Mouse (Mus musculus): ENCODE data around the gene Fkbp4. TPM values are rescaled to one million over a fixed set of nuclear protein-coding genes. Genes with fewer than 3 reads are reported as not detected.

The Fkbp4 gene
- total RNA-seq, 4 experiments from 2014 or later = 113 to 133 (median 121) TPM

DNA sequence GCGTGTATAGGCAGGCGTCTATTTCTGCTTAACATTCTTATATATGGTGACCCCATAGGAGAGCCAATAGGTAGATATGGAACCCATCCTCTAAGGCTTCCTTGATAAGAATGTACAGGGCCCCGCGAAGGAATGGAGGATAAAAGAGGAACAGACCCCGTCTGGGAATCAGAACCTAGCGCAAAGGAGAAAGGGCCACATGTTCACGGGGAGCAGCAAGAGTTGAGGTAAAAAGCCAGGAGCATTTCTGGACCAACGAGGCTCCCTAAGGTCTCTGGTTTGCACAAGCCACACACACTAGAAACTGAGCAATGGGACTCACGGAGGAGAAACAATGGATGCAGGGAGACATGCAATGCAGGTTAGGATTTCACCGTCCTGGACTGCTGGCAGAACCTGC, 1.2 kb downstream of the Fkbp4 start:
- no peak for DNase-seq (ENCODE audit: low spot score in 2 of 2)

DNA sequence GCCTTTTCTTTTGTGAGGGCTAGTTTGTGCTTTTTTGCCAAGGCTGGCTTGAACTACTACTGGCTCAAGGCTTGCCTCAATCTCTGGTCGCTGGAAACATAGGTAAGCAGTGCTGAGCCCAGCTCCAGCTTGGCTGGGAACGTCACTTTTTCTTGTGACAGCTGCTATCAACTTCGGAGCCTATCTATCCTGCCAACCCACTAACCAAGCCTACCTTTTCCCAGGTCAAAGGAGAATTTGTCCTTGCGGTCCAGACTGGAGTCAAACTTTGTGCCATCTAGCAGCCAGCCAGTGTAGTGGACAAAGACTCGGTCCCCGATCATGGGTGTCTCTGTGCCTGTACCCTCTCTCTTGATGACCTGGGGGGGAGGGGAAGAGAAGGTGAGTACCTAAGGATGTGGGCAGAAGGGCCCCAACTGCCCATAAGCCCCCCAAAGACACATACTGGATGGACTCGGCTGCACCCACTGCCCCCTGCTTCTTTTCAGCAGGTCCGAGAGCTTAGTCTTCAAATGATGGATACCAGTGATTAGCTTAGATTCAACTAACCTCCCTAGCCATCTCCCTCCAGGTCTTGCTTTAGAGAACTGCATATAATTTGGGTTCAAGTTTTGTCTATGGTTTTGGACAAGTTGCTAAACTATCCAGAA, 2.0 kb downstream of the Fkbp4 start:
- DNase-seq (ENCODE audit: low spot score in 2 of 2) = no peak

DNA sequence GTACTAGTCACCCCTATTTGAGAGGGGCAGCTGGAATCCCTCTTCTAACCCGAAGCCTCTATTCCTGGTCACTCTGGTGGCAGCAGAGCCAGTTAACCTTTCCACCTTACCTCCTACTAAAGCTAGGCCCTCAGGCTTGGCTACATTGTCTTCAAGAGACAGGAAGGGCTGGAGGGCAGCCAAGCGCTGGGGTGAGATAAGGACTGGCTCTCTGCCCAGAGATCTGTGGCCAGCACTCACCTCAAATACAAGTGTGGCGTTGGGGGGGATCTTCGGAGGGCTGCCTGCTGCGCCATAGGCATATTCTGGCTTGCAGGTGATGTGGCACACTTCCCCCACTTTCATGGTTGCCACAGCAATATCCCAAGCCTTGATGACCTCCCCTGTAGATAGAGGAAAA, 3.0 kb downstream of the Fkbp4 start:
- DNase-seq (ENCODE audit: low spot score in 2 of 2) = no peak

DNA sequence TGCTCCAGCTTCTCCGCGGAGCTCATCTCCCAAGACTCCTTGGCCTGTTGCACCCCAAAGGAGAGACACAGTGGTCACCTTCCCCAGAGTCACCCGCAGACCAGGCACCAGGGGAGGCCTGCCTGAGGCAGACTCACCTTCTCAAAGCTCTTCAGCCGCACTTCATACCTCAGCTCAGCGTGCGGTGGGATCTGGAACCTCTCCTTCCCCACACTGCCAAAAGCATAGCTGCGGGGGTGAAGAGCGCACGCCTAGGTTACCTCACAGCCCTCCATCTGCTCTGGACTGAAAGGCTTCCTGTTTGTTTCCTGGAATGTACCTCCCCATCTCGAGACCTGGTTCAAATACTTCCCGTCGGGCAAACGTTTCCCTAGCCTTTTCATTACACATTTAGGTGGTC, 4.9 kb downstream of the Fkbp4 start:
- DNase-seq (ENCODE audit: low spot score in 2 of 2) = no peak

DNA sequence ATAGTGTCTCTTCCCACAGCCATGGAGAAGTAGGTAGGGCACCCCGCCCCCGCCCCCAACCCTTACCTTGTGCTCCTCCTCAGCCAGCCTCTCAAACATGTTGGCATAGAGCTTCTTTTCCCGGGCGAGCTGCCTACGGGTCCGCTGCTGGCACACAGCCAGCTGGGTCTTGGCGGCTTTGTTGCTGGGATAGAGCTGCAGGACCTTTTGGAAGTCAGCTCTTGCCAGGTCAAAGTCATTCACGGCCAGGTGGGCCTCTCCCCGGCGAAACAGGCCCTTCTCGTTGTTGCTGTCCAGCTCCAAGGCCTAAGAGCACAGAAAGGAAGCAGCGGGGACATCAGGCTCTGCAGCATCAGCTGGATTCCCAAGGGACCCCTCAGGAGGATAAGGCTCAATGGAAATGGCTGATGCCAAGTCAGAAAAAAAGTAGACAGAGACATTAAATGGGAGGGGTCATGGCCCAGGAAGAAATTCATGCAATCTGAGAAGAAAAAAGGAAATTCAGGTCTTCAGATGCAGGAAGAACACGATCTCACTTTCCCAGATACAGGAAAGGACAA, 6.0 kb downstream of the Fkbp4 start:
- no peak for DNase-seq (ENCODE audit: low spot score in 2 of 2)

DNA sequence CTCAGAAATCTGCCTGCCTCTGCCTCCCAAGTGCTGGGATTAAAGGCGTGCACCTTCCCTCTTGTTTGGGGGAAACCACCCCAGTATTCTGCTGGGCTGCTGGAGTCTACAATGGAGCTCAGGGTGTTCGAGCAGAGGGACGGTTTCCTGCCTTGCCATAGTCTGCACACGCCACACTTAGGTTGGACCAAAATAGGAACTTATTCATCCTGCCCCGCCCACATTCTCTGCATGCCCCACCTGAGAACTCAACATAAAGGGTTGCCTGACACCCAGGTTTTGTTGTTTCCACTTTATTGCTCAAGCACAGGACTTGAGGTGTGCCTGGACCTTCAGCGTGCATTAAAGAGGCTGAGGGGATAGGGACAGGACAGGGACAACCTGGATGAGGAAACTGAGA, 8.7 kb downstream of the Fkbp4 start:
- DNase-seq (ENCODE audit: low spot score in 2 of 2) = no peak

DNA sequence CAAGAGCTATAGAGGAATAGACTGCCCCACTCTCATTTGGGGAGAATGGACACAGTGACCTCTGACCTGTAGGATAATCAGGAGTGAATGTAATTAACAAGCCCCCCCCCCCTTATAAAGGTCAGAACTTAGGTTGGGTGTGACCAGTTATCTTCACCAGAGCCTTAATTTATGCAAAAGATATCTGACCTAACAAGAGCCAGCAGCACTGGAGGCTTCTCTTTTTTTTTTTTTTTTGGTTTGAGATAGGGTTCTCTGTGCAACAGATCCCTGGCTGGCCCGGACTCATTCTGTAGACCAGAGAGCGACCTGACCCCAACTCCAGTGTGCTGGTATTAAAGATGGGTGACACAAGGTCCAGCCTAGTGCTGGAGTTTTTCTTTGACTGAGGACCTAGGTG, 9.2 kb downstream of the Fkbp4 start:
- DNase-seq (ENCODE audit: low spot score in 2 of 2) = no peak

DNA sequence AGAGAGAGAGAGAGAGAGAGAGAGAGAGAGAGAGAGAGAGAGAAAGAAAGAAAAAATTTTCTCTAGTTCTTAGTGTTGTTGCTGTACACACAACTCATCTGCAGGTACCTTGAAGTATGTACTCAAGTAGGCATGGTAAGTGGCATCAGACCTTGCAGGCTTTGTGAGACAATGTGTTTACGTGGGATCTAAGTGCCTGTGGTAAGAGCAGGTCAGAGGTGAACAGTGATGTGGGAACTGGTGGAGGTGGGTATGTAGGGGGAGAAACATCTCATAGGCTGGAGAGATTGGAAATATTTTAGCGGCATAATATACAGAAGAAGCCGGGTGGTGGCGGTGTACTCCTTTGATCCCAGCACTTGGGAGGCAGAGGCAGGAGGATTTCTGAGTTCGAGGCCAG, 10.9 kb downstream of the Fkbp4 start:
- DNase-seq (ENCODE audit: low spot score in 2 of 2) = no peak

DNA sequence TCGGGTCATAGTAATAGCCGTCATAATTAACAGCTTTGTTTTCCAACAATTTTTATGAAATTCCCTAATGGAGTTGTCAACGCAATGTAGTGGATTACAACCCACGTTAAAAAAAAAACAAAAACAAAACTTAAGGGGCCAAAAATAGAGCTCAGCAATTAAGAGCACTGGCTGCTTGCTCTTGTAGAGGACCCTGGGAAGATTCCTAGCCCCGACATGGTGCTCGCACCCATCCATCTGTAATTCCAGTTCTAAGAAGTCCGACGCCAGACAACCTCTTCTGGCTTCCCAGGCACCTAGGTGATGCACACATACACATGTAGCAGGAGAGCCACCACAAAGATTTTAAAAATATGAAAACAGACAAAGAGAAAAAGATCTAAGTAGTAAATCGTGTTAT, 13.4 kb downstream of the Fkbp4 start:
- no peak for DNase-seq (ENCODE audit: low spot score in 2 of 2)

DNA sequence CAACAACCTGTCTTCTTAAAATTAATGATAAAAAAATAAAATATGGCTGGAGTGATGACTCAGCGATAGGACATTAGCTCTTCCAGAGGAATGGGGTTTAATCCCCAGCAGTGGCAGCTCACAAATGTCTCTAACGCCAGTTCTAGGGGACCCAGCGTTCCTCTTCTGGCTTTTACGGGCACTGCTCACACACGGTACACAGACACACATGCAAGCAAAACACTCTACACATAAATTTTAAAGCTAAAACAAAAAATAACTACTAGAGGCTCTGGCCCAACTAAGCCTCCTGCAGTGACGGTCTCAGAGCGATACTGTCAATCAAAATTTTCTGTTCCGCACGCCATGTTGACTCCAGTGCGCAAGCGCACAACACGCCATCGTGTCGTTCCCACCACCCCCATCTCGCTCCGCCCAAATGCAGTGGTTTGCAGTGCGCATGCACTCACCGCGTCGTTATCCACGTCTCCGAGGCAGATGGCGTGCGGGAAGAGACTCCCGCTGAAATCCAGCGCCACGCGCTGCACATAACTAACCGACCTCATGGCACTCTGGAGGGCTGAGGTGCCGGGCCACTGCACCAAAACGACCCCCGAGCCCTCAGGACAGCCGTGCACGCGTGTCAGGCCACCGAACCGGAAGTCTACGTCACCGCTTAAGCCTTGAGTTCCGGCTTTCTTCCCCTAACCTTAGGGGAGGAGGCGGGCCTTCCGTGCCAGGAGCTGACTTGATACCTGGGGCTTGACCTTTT, 14.0 kb downstream of the Fkbp4 start, which contains the start of gene Itfg2:
Itfg2 (minus strand) TSS at position 663 of the 751 bp plus-strand sequence.
- DNase-seq (ENCODE audit: low spot score in 2 of 2) = peak; percentile 92 to 95

DNA sequence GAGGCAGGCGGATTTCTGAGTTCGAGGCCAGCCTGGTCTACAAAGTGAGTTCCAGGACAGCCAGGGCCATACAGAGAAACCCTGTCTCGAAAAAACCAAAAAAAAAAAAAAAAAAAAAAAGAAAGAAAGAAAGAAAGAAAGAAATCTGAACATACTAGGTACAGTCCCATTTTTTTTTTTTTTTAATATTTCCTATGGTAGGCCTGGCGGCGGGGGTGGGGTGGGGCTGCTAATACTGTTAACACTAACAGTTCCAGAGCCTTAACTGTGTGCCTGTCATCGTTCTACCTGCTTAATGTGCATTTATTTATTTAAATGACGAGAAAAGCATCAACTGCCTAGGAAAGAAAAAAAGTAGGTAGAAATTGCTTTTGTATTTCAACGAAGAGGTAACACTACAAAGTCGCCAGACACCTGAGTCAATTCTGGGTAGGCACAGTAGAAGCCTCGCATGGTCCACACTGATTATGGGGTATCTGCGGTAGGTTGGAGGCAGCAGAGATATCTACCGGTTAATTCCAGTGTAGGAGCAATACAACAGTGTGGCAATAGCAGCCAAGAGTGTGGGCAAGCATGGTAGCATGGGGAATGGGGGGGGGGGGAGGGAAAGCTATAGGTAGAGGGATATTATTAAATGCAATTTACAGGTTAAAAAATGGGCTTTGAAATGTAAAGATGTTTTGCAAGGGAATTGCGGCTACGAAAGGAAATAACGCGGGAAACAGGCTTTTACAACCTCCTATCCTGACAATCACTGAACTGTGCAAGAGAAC, 14.8 kb downstream of the Fkbp4 start:
- DNase-seq (ENCODE audit: low spot score in 2 of 2) = no peak

DNA sequence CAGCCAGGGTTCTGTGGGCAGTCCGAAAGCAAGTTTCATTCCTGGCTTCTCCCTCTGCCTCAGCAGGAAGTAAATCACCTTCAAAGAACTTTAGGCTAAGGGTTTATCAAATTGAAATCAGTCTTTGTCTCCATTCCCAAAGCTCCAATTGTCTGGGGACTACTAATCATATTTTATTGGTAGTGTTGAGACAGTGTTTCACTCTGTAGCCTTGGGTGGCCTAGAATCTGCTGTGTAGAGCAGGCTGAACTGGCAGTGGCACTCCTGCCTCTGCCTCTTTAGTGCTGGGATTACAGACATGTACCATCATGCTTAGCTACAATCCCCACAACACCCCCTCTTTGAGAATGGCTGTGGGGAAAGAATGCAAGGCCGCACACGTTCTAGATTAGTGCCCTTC, 17.0 kb downstream of the Fkbp4 start:
- DNase-seq (ENCODE audit: low spot score in 2 of 2) = no peak

DNA sequence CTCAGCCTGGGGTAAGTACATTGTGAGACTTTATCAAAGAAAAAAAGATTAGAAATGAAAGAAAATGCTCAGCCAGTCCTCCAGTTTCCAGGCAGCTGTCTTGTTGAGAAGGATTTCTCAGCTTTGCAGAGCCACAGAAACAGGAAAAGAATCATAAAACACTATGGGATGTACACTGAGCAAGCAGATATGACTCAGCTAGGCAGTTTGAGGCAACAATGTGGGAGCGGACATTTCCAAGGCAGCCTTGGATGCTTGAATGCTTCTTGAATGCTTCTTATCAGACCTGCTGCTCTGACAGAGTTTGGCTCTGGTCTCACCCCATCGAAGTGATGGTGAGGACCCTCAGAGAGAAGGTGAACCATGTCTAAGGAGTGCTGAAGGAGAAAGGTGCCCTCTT, 17.4 kb downstream of the Fkbp4 start:
- DNase-seq (ENCODE audit: low spot score in 2 of 2) = no peak

DNA sequence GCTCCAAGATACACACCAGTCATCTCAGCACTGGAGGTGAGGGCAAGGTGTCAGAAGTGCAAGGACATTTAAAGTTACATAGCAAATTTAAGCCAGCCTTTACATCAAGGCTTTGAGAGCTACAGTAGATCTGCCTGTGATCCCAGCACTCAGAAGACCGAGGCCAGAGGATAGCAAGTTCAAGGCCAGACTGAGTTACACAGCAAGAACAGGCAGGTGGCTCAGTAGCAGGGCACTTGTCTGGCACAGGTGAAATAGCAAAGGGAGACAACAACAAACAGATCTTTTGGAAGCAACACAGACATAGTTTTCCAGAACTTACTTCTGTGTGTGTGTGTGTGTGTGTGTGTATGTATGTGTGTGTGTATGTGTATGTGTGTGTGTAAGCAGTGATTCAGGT, 20.4 kb downstream of the Fkbp4 start:
- DNase-seq (ENCODE audit: low spot score in 2 of 2) = no peak

DNA sequence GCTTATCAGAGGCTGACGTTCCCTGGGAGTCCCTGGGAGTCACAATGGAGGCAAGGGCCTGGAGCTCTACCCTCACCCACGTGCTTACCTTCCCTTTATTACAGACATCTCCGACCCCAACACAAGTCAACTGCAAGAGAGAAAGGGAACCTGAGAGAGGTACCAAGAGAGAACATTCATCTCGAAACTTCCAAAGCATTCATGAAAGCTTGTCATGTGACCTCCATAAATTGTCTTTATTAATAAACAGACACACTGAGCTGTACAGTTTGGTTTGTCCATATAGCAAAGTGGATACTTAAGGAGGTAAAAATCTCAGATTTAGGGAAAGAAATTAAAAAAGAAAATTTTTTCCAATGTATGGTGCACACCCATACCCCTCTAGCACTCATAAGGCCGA, 22.3 kb downstream of the Fkbp4 start:
- DNase-seq (ENCODE audit: low spot score in 2 of 2) = no peak

DNA sequence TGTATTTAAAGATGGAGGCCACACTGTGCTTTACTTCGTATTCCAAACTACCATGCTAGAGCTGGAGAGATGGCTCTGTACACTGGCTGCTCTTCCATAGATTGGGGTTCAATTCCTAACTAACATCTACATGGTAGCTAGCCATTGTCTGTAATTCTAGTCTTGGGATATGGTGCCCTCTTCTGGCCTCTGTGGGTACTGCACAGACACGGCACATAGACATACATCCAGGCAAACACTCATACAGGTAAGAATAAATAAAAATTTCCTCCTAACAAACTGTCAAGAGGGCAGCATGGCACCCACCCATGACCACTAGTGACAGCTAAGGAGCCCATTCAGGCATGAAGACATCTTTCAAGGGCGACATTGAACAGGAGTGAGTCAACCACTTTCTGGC, 27.4 kb downstream of the Fkbp4 start:
- peak; percentile 48 to 49 for DNase-seq (ENCODE audit: low spot score in 2 of 2)

DNA sequence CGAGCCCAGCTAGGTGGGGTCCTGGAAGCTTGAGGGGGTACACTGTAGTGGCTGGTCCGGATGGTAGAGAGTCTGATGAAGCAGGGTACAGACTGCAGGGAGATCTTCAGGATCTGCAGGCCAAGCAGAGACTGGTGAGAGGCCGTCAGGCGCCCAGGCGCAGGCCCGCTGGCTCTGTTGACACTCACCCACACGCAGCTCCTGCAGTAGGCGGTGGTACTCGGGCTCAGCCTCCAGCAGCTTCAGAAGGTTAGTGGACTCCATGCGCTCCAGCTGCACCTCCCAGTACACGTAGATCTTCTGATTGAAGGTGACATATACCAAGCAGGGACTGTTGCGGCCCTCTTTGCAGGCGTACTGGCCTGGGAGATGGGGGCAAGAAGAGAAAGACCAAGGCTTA, 28.2 kb downstream of the Fkbp4 start:
- DNase-seq (ENCODE audit: low spot score in 2 of 2) = no peak

DNA sequence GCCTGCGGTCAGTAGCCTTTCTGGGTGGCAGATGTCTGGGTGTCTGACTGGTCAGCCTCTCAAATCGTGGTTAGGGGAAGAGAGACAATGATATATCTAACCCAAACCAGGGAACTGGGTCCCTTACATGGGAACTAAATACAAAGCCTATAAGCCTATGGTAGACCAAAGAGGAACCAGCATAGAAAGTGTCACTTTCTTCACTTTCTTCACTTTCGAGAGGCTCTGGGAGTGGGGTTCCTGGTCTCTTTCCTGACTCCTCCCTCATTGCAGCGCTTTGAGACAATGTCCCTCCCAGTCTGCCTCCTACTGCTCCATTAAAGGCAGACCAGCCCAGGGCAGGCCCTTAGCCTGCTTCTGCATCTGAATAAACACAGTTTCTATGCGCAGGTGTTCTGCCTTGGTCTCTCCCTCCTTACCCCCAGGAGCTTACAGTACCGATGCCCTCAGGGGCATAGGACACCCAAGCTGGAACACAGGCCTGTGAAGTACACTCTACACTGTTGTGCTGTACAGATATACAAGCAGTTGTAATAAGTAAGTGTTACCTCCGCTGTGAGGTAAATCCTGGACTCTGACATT, 29.8 kb downstream of the Fkbp4 start:
- DNase-seq (ENCODE audit: low spot score in 2 of 2) = no peak

DNA sequence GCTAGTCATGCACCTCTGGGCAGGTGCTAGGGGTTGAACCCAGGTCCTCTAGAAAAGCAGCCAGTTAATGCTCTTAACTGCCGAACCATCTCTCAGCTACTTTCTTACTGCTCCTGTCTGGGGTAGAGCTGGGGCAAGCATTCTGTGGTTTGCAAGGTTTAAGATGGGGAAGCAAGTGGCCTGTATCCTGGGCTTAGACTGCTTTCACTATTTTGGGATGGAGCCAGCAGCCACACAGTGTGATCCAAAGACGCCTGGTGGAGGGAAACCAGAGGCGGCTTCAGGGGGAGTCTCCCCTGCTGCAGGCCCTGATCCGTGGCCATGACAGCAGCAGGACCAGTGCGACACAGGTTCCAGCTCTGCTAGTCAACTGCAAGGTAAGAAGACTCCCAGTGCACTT, 33.8 kb downstream of the Fkbp4 start:
- DNase-seq (ENCODE audit: low spot score in 2 of 2) = no peak

DNA sequence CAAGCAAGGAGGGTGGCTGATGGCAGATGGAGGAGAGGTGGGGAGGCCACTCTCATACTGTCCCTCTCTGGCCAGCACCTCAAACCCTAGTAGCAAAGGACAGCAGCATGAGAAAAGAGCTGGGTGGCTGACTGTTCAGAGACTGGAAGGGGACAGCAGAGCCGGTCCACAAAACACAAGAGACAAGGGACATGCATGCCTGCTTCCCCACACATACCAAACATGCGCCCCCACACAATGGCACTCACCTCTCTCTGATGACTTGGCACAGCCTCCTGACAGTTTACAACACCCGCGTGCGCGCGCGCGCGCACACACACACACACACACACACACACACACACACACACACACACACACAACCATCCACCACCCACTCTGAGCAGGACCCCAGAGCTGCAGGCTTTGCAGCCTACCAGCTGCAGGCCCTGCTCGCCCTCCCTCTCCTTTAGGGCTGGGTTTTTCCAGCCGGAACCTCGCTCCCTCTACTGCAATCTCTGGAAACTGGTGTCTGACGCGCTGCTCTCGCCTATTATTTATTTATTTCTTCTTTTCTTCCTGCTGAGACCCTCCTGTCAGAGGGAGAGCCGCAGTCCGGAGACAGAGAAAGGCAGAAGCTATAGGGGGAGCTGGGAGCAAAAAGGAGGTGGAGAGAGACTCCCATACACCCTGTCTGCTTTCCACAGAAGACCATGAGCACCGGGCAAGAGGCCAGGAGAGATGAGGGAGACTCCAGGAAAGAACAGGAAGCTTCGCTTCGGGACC, 38.9 kb downstream of the Fkbp4 start:
- no peak for DNase-seq (ENCODE audit: low spot score in 2 of 2)

DNA sequence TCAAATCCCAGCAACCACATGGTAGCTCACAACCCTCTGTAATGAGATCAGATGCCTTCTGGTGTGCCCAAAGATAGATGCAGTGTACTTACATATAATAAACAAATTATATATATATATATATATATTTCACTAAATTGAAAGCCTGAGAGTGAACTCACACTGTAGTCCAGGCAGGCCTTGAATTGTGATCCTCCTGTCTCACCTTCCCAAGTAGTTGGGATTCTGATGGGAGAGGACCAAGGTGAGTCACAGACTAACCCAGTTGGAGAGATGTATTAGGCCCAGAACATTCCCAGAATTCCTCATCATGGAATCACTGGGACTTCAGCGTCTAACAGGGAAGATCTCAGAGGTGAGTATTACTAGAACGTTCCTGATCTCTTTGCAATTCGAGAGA, 39.5 kb downstream of the Fkbp4 start, which contains the start of gene Nrip2:
Nrip2 (plus strand) TSS at position 301 of the 400 bp plus-strand sequence.
- no peak for DNase-seq (ENCODE audit: low spot score in 2 of 2)
